Mouse (Mus musculus) liver (tissue): ENCODE measurements around the gene Rpl18a.
"Not testable (repeated sequence)": the region's sequence is repeated elsewhere in the genome, so short reads cannot be mapped to it uniquely, and the experiment has no call there.

ENCODE experiments used
- DNase-seq: peaks from one replicate; pipeline ENCODE4 v3.0.0-alpha.2; 2020; ENCODE audit warnings: mixed read lengths

Gene Rpl18a

DNA sequence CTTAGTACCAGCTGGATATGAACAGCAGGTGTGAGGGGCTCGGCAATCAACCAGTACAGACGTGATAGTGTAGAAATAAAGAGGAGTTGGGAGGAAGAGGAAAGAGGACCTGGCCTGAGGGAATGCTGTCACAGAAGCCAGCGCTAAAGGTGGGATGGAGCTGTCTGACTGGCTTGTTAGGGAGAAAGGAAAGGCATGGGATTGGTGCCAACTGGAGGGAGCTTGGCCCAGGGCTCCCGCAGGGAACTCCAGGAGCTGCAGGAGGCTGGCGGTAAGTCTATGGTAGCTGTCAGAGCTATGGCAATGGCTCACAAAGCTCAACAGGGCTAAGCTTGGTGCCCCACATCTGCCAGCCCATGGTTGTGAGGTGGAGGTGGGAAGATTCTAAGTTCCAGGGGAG is 5.0 kb upstream of the Rpl18a start:
- no peak for DNase-seq

DNA sequence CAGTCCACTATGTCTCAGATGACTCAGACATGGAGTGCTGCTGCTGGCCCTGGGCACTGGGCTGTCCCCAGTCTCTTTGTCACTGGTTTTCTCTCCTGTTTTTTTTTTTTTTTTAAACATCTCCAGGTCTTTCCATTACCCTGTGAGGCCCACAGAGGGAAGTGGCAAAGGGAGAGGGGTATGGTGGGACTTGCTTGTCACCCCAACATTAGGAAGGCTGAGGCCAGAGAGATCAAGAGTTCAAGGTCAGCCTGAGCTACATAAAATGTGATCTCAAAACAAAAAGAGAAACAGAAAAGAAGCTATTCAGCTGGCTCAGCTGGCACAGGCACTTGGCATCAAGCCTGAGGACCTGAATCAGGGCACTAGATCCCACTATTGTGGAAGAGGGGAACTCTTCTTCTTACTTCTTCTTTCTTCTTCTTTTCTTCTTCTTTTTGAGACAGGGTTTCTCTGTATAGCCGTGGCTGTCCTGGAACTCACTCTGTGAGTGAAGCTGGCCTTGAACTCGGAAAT is 3.7 kb upstream of the Rpl18a start:
- DNase-seq, result no peak

DNA sequence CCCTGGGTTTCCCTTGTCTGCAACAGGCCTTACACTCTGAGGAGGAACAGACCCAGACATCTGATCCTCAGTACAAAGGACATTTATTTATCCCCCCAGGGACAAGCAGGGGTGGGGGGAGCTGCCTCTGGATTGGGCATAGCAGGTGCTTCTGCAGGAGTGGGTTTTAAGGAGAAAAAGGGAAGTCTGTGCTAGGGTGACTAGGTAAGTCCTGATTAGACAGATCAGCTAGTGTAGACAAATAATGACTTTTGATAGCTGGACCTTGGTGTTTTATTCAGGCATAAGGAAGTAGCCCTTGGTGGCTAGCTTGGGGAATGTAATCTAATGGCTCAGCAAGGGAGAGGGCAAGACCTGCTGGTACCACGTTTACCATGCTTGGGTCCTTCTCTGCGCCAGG is 2.0 kb upstream of the Rpl18a start:
- no peak for DNase-seq

DNA sequence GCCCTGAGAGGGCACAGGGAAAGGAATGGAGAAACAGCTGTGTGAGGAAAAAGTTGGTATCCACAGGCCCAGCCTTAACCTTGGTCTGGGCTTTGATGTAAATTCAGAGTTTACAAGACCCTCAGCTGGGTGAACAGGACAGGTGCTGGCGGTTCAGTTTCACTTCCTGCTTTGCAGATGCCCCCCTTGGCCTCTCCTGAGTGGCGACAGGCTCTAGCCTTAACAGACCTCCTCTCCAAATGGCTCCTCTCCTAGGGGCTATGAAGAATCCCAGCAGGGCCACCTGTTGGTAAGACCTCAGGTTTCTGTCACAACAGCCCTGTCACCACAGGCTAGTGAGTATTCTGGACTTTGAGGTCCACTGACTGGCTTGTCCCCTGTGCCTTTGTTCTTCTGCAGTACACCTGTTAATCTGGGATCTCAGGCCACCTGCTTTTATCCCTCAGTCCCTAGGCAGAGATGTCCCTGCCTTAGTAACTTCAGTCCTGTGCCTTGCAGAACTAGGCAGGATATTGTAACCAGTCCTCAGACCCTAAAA is 1.5 kb upstream of the Rpl18a start:
- DNase-seq, result no peak

DNA sequence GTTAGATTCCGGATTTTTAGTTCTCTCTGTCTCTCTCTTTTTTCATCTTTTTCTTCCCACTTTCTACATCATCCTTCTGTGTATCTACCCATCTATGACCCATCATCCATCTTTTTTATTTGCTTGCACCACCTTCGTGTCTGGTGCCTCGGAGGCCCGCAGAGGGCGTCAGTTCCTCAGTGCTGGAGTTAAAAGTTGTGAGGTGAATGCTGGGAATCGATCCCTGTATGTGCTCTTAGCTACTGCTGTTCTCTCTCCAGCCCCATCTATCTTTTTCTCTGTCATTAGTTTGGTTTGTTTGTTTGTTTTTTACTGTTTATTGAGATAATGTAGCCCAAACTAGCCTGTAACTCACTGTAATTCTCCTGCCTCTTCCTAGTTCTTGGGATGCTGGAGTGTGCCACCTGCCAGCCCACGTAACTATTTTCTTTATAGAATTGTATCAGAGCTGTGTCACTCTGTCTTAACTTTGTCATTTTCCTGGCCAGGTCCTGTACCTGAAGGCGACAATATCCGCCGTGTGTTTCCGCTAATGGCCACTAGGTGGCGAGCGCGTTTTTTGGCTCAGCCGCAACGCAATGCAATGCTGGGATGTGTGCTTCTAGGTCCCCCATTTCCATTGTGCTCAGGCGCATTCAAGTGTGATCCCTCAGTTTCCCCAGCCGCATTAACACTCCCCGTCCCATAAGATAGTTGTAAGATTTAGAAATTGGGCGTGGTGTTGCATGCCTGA is 635 bp upstream of the Rpl18a start:
- DNase-seq, result peak; percentile 89

DNA sequence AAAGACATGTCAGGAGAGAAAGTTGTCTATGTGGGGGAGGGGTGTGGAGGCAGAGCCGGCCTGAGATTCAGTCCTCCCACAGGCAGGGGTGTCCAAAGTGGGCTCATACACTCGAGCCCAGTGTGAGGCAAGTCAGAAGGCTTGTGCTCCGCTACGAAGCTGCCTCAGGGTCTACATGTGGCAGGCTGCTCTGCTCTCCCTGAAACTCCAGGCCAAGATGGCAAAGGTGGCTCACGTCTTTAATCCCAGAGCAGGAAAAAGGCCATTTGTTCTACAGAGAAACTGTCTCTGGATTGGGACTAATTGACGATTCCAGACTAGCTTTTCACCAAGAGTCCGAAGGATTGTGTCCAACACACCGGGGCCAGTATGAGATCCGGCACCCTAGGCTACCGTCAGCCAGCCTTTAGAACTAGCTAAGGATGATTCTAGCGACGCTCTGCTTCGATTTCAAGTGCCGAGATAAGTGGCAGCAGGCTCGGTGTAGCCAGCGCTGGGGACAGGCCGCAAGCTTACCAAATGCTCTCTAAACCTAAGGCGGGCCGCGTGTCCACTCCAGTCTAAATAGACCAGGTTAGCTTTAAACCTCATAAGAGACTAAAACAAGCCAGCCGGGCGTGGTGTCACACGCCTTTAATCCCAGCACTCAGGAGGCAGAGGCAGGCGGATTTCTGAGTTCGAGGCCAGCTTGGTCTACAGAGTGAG is 744 bp downstream of the Rpl18a start:
- no peak for DNase-seq

DNA sequence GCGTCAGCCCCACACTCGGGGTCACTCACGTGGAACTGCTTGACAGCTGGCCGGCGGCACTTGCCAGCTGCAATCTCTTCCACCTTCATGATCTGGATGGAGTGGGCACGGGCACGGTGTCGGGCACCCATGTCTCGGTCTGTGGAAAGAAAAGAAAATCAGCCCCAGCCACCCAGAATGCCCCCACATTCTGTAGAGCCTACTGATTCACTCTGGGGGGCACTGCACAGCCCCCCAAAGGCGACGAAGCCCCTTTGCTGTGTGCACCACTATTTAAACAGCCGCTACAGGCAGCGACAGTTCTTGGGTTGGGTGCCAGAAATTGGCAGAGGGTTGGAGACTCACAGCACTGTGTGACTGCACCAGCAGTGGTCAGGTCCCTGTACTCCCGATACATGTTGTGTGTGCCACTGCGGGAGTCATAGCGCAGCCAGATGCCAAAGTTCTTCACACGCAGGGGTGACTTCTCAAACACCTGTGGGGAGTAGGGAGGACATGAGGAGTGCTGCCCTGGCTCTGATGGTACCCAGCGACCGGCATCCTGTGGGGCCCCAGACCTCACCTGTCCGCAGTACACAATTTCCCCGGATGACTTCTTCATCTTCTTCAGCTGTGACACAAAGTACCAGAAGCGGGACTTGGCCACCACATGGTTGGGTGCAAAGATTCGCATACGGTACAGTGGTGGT is 1.5 kb downstream of the Rpl18a start:
- DNase-seq, result not testable (repeated sequence)

DNA sequence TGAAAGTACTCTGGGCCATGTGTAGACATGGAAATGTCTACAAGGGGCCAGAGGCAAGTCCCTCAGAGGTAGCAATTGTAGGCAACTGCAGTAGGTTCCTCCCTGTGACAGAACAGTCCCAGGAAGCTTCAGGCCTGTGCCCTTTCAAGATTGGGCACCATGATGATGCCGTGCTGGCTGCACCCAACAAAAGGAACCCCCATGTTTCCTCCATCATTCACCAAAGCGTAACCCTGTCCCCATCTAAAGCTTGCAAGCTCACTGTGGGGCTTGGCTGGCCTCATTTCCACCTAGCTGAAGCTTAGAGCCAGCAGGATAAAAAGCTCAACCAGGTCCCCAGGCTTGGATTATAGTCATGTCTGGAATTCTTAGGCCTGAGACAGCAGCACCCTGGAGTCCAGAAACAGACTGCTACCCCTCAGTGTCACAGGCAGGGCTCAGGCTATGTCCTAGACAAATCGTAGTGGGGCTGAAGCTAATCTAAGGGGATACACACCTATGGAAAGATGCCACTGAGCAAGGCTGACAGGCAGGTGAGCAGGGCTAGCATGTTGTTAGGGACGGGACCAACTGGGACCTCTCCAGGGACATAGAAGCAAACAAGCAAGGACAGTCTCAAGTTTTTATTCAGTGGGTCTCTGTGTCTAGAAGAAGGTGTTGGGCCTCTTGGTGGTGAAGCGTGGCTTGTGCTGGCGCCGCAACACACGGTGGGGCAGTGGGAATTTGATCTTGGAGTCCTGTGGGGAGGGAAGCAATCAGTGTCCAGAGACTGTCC is 2.3 kb downstream of the Rpl18a start:
- DNase-seq, result no peak

DNA sequence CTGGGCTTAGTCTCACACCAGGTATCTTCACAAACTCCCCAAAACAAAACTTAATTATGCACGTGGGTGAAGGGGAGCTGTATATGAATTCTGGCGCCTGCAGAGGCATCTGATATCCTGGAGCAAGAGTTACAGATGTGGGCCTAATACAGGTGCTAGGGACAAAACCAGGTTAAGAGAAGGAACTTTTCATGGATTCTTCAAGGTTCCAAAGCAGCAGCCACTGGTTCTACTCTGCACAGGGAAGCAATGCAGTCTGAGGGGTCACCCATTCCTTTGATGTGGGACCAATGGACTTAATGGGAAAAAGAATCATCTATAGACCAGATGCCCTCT is 2.9 kb downstream of the Rpl18a start:
- DNase-seq, result no peak

DNA sequence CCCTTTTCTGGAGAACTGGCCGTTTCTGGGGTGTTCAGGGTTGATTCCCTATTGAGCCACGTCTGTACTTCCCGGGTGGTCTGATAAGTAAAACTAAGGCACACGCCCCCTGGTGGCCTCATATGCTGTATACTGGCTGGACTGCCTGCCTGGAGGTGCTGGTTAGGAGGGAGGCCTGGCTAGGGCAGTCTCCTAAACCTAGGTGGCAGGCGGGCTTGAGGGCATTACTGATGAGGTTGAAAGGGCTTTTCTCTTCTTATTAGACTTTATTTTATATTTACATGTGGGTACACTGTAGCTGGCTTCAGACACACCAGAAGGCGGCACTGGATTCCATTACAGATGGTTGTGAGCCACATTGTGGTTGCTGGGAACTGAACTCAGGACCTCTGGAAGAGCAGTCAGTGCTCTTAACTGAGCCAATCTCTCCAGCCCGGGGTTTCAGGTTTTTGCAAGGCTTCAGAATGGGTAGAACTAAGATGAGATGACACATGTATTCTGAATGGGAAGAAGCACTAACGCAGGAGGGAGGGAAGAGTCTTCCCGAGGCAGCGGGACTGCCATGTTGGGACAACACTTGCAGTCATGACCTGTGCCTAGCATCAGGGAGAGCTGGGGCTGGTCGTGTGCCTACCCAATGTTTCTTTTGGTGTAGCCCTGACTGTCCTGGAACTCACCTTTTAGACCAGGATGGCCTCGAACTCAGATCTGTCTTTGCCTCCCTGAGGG is 3.4 kb downstream of the Rpl18a start:
- DNase-seq, result peak; percentile 88

DNA sequence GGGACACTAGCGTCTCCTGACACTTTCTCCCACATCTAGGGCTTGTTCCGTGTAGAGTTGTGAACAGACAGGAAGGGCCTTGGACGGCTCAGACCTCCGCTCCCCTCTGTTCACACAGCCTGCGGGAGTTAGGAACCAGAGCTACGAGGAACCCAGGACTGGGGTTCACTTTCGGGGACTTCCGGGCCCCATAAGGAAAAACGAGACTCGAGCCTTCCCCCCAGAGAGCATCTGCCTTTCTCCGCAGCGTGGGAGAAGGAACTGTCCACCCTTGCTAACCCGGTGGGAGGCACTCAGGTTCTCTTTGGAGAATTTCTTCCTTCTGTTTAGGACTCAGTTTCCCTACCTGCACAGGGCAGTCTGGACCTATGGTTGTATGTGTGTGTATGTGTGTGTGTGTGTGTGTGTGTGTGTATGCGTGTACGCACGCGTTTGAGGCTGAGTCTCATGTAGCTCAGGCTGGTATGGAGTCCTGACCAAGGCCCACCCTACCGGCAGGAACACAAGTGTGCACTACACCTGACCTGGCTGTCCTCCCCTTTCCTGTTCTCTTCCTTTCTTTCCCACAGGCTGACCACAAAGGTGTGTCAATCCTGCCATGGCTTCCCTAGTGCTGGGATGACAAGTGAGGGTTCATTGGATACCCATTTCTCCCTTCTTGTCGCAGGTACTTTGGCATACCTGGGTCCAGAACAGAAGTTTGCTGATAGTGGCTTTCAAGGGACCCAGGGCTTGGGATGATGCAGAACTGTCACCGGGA is 4.1 kb downstream of the Rpl18a start:
- DNase-seq, result no peak

DNA sequence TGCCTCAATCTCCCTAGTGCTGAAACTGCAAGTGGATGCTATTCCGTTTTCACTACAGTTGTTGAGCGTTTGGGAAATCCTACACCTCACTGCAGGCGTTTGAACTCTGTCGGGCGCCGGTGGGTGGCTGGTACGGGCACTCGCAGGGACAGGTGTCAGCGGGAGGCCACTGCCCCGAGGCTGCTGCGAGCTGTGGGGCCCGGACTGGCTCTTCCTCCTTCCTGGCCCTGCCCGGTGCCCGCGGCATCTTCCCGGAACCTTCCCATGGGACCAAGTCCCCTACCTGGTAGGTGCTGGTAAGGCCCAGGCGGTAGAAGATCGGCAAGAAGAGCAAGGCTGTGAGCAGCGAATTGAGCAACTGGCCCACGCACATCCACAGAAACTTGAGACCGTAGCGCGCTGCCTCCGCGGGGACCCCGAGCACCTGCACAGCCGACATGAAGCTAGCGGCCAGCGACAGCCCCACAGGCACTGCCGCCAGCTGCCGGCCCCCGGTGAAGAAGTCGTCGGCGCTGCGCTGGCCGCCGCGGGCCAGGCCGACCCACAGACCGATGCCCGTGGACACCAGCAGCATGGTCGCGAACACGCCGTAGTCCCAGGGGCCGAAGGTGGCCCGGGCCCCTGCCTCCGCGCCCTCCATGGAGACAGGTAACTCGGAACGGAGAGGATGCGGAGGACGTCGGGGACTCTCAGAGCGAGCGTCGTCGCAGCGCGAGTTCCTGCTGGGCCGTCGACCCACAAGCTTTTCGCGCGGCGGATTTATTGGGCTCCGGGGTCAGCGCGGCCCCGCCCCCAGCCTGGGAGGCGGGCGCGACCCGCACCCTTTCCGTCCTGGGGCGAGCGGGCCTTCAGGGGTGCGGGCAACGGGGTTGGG is 5.0 kb downstream of the Rpl18a start, which contains the start of gene Slc5a5:
TSS of gene Slc5a5 (minus strand) at position 736 of the 874 bp plus-strand sequence.
- DNase-seq, result no peak

DNA sequence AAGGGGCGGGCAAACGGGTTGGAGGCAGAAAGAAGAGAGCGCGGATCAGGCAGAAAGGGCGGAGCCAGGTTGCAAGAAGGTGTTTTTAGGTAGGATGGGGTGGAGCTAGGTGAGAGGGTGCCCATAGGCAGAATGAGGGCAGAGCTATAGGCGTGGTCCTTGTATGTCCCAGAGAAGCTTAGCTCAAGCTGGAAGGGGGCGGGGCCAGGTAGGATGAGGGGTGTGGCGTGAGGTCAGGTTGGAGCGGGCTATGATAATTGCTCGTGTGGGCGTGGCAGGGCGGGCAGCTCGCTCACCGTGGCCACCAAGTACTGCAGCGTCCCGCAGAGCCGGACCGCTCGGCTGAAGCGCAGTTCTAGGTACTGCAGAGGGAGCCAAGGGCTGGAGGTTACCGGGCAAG is 5.9 kb downstream of the Rpl18a start:
- peak; percentile 79 for DNase-seq

DNA sequence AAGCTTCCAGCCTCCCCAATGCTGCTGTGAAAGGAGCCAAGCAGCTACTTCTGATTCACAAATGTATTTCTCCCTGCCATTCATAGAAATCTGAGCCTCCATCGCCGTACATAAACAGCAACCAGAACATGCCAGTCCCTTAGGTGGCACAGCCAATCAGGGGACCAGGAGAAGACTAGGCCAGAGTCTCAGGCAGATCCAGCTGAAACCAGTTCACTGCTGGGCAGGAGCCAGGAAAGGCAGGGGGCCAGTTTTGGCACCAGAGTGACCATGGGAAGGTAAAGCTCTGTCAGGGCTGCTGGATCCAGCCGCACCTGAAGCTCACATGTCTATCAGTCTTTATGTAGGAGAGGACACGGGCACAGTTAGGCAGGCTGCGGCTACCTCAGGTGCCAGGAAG is 6.6 kb downstream of the Rpl18a start:
- DNase-seq, result no peak

DNA sequence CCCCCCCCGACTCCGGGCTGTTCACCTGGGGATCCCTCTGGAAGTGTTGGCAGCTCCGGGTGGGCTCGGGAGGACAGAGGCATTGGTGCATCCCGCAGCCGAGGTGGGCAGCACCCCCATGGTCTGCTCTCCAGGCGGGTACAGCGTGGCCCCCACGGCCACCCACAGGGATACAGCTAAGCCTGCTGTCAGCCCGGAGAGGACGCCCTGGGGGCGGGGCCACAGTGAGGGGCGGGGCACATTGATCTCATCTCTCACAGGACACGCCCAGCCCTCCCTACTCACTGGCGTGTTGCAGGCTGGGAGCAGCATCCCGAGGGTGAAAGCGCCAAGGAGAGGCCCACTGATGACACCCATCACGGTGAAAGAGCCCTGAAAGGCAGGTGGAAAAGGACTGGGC is 9.5 kb downstream of the Rpl18a start:
- peak; percentile 89 for DNase-seq

DNA sequence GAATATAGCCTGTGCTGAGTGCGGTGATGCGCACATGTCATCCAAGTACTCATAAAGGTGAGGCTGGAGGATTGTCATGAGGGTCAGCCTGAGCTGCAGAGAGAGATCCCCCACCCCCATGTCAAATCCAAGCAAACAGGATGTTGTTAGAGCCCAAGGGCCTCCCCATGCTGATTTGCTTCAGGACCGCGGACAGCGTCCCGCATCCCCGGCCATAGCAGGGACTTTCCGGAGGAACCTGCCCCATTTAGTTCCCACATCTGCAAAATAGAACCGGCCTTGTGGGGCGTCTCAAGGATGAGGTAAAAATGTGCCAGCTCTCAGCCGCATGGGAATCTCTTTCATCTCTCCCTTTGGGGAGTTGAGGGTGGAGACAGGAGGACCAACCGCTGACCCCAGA is 11.6 kb downstream of the Rpl18a start:
- DNase-seq, result peak; percentile 53

DNA sequence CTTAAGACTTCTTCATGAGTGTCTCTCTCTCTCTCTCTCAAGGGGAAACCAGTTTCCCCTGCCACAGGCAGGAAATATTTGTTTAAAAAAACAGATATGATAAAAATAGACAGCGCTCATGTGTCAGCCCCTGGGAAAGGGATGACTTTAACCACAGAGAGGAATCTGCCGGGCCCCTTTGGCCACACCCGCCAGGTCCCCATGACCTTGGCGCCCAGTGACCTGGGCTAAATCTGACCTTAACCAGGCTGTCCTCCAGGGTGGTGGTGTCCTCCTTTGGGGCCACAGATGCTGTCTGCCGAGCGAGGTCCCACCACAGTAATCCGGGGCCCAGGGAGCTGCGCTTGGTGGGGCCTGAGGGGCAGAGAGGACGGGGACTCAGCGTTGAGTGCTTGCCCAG is 12.5 kb downstream of the Rpl18a start:
- no peak for DNase-seq

DNA sequence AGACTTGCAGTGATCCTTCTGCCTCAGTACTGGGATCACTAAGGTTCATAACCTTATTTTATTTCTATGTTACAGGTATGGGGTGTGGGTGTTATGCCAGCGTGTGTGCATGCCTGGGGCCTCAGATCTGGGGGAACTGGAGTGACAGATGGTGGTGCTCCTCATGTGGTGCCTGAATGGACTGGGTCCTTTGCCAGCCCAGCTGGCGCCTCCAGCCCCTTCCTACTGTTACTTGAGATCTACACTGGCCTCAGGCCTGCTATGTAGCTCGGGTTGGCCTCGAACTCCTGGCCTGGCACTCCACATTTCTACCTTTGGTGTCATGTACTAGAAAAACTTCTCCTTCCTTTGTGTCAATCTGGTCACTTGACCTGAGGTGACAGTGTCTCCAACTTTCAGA is 13.0 kb downstream of the Rpl18a start:
- no peak for DNase-seq

DNA sequence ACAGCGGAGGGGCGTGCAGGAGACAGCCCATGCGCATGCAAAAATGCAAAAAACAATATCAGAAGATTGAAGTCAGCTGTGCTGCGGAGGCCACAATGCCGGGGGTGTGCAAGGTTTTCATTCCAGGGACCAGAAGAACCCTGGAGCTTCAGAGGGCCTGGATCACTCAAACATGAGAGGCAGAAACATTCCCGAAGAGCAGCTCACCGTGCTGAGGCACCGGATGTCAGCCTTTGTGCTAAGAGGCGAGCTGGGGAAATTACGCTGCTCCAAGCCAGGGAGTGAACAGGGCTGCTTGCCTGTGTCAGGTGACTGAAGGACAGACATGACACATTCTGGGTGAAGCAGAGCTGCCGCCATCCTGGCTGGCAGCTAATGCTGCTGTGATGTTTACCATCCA is 16.7 kb downstream of the Rpl18a start:
- DNase-seq, result no peak

DNA sequence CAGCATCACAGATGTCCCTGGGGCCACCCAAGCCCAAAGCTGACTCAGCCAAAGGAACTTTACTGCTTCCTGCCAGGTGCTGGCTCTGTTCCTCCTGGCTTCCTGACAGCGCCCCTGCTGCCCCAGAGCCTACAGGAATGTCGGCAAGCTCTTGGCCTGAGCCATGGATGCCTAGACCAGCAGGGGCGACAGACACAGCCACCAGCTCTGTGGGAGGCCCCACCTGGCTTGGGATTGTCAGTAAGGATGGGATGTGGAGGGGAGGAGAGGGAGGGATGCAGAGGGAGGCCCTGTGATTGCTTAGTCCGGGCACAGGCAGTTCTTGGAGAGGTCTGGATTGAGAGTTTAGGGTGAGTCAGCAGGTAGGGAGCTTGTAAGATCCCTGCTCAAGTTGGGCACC is 17.1 kb downstream of the Rpl18a start:
- DNase-seq, result no peak
